Mouse (Mus musculus): Measurements from ENCODE around the gene Cenpf. TPM values are rescaled to one million over a fixed set of nuclear protein-coding genes. Genes with fewer than 3 reads are reported as not detected.
"Not testable (repeated sequence)": the region's sequence is repeated elsewhere in the genome, so short reads cannot be mapped to it uniquely, and the experiment has no call there.

Cenpf gene
- polyA plus RNA-seq, 1 experiment from 2014 or later, result 71.2 TPM

DNA sequence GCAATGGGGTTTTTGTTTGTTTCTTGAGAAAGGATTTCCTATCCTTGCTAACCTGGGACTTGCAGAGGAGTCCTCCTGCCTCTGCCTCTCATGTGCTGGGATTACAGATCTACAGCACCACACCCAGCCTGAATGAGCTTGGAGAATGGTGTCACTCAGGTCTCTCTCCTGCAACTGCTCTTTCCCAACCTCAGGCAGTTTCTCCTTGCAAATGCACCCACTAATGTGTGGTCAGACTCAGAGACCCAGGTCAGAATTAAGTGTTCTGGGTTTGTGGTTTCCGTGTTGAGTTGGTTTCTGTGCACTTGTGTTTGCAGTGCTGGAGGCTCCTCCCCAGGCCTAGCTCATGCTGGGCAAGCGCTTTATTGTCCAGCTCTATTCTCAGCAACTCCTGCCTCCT, 6.5 kb upstream of the Cenpf start:
- 80% methylated on average over 2 of the region's 2 CpGs for WGBS
- H3K9me3 ChIP-seq (replicated peaks), result no peaks in the 10 kb centered on the region; the same call in 1 of the 2 replicates
- no peaks in the 10 kb centered on the region for H3K27me3 ChIP-seq
- no peak overlapping the region for H3K4me2 ChIP-seq
- H3K4me3 ChIP-seq, result no peak overlapping the region
- ATAC-seq (replicated peaks; ENCODE audit: insufficient number of reproducible peaks, insufficient read depth, low FRiP score, low read depth), result no peak
- peaks cover 20% of the 10 kb centered on the region for H3K4me1 ChIP-seq (replicated peaks)
- H3K36me3 ChIP-seq, result no peaks in the 10 kb centered on the region
- H3K27ac ChIP-seq, result no peak overlapping the region
- no peak overlapping the region for H3K9ac ChIP-seq

DNA sequence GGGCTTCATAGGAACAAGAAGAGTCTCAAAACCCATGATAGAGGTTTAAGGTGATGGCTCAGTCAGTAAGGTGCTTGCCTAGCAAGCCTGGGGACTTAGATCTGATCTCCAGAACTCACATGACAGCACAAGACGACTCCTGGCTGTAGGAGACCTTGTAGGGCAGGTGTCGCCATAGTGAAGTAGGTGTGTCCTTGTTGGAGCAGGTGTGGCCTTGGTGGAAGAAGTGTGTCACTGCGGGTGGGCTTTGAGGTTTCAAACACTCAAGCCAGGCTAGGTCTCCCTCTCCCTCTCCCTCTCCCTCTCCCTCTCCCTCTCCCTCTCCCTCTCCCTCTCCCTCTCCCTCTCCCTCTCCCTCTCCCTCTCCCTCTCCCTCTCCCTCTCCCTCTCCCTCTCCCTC, 4.6 kb upstream of the Cenpf start:
- H3K27me3 ChIP-seq; H3K36me3 ChIP-seq; ATAC-seq (replicated peaks; ENCODE audit: insufficient number of reproducible peaks, insufficient read depth, low FRiP score, low read depth); H3K27ac ChIP-seq; H3K9ac ChIP-seq; H3K9me3 ChIP-seq (replicated peaks); H3K4me3 ChIP-seq; H3K4me2 ChIP-seq: not testable (repeated sequence)
- H3K4me1 ChIP-seq (replicated peaks), result peaks cover 26% of the 10 kb centered on the region
- WGBS, result 51% methylated on average over 3 of the region's 3 CpGs

DNA sequence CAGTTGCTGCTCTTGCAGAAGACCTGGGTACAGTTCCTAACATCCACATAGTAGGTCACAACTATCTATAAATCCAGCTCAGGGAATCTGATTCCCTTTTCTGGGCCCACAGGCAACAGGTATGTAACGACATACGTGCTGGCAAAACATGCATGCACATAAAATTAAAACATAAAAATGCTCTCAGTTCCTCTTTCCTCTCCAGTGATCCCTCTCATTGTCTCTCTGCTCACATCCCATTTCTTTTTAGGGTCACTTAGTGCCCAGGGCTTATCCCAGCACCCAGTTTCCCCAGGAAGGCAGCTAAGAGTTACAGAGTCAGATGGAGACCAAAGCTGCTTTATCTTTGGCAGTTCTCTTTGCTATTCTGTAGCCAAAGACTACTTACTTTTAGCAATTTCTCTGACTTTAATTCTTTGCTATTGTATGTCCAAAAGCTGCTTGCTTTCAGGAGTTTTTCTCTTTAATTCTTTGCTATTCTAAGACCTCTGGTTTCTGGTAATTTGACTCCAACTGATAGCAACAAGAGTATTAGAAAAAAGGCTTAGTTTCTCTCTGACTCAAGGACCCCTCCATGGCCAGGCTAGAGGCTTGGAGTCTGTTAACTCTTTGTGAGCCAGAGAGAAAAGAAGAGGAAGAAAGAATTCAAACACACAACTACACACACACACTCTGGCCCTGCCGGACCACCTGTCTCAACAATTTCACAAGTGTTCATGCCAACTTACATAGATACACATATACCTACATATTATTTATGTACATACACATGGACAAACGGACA, 1.4 kb upstream of the Cenpf start:
- Histone ChIP-seq H3K9ac (peak overlapping the region; percentile 59), H3K36me3 (peaks cover 10% of the 10 kb centered on the region; the same call in 1 of the 2 replicates), H3K4me2 (peak overlapping the region; percentile 88), H3K27me3 (no peaks in the 10 kb centered on the region), H3K27ac (peak overlapping the region; percentile 74), H3K9me3 (replicated peaks) (no peaks in the 10 kb centered on the region; the same call in 1 of the 2 replicates), H3K4me1 (replicated peaks) (peaks cover 34% of the 10 kb centered on the region), H3K4me3 (peak overlapping the region; percentile 86)
- 32% methylated on average over 4 of the region's 4 CpGs for WGBS
- no peak for ATAC-seq (replicated peaks; ENCODE audit: insufficient number of reproducible peaks, insufficient read depth, low FRiP score, low read depth)

DNA sequence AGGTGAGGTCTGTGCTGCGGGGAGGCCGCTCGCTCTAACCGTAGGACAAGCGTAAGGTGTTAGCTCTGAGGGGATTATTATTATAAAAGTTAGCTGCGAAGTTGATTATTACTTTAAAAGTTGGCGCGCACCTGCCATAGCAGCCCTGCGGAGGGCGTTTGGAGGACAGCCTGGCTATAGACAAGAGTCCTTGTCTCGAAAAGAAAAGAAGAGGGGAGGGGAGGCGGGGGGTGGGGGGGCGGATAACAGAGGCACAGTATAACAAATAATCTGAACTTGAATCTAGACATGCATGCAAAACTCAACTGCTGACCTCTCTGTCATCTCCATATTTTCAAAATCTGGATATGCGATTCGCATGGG, 483 bp upstream of the Cenpf start:
- Histone ChIP-seq H3K9ac (peak overlapping the region; percentile 59), H3K4me2 (peak overlapping the region; percentile 88), H3K36me3 (peaks cover 18% of the 10 kb centered on the region), H3K4me1 (replicated peaks) (peaks cover 34% of the 10 kb centered on the region), H3K27me3 (no peaks in the 10 kb centered on the region), H3K27ac (peak overlapping the region; percentile 74), H3K9me3 (replicated peaks) (no peaks in the 10 kb centered on the region), H3K4me3 (peak overlapping the region; percentile 86)
- no peak; the same call in 1 of the 2 replicates for ATAC-seq (replicated peaks; ENCODE audit: insufficient number of reproducible peaks, insufficient read depth, low FRiP score, low read depth)
- under 1% methylated on average over 15 of the region's 15 CpGs for WGBS

DNA sequence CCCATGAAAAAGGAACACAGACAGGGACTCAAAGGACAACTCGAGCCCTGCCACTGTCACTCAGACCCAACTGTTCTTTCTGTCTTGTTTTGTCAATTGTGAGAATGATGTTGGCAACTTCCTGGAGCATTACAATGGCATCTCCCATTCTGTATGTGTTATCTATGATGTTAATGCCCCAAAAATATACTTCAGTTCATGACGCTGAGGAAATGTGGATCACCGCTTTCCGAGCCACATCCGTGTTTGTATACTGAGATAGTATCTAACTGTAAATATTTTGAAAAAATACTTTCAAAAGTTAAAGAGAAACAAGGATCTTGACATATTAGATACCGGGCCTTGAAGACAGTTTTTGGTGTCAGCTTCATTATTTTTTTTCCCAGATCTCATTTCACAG, 1.9 kb downstream of the Cenpf start:
- no peaks in the 10 kb centered on the region for H3K9me3 ChIP-seq (replicated peaks)
- ATAC-seq (replicated peaks; ENCODE audit: insufficient number of reproducible peaks, insufficient read depth, low FRiP score, low read depth), result no peak
- no peak overlapping the region for H3K9ac ChIP-seq
- H3K36me3 ChIP-seq, result peaks cover 39% of the 10 kb centered on the region
- H3K4me1 ChIP-seq (replicated peaks), result peaks cover 34% of the 10 kb centered on the region
- 67% methylated on average over 6 of the region's 6 CpGs for WGBS
- peak overlapping the region; percentile 53 for H3K4me2 ChIP-seq
- peak overlapping the region; percentile 36 for H3K4me3 ChIP-seq
- H3K27me3 ChIP-seq, result no peaks in the 10 kb centered on the region
- H3K27ac ChIP-seq, result no peak overlapping the region

DNA sequence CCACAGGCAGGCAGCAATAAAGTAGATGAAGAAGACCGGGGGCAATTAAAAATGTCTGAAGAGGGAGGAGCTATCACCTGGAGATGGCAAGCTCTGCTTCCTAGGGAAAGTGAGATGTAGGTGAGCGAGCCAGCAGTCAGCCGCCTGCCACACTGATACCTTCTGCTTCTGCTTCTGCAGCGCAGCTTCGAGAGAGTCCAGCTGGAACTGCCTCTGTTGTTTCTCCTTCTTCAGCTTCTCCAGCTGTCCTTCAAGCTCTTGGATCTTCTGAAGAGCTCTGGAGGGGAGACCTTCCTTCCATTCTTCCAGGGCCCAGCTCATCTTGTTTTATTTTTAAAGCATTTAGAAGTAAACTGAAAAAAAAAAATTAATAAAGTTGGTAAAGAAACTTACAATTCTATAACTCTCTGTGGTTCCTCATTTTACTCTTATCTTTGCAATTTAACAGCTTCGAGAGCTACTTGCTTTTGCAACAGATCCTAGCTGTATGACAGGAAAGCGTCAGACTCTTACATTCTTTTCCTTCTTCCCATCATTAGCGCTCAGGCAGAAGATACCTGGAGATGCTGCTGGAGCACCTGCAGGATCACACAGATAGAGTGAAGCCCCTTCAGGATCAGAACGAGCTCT, 3.0 kb downstream of the Cenpf start:
- WGBS, result 93% methylated on average over 9 of the region's 9 CpGs
- Histone ChIP-seq H3K4me1 (replicated peaks) (peaks cover 34% of the 10 kb centered on the region), H3K9me3 (replicated peaks) (no peaks in the 10 kb centered on the region), H3K27ac (no peak overlapping the region), H3K9ac (no peak overlapping the region), H3K27me3 (no peaks in the 10 kb centered on the region), H3K4me2 (no peak overlapping the region), H3K4me3 (no peak overlapping the region), H3K36me3 (peaks cover 49% of the 10 kb centered on the region)
- ATAC-seq (replicated peaks; ENCODE audit: insufficient number of reproducible peaks, insufficient read depth, low FRiP score, low read depth), result no peak

DNA sequence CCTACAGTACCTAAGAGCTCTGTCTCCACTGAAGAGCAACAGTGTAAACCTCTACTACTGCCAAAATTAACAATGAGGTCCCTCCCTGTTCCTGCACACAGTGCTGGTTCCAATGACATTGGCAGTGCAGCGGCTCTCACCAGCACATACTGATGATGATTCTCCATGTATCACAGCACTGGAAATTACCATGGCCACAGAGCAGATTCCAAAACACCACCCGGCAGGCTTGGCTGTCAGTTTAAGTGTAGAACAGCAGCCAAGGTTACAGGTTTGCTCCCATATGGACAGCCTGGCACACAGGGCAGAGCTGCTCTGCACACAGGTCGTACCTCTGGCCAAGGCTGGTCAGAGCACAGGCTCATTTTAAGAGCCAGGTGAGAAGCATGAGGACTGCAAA, 8.3 kb downstream of the Cenpf start:
- H3K27ac ChIP-seq, result no peak overlapping the region
- no peak overlapping the region for H3K9ac ChIP-seq
- no peak for ATAC-seq (replicated peaks; ENCODE audit: insufficient number of reproducible peaks, insufficient read depth, low FRiP score, low read depth)
- no peaks in the 10 kb centered on the region for H3K9me3 ChIP-seq (replicated peaks)
- no peaks in the 10 kb centered on the region for H3K27me3 ChIP-seq
- H3K4me1 ChIP-seq (replicated peaks), result no peaks in the 10 kb centered on the region
- H3K36me3 ChIP-seq, result peaks cover 72% of the 10 kb centered on the region
- no peak overlapping the region for H3K4me3 ChIP-seq
- WGBS, result 88% methylated on average over 3 of the region's 3 CpGs
- no peak overlapping the region for H3K4me2 ChIP-seq

DNA sequence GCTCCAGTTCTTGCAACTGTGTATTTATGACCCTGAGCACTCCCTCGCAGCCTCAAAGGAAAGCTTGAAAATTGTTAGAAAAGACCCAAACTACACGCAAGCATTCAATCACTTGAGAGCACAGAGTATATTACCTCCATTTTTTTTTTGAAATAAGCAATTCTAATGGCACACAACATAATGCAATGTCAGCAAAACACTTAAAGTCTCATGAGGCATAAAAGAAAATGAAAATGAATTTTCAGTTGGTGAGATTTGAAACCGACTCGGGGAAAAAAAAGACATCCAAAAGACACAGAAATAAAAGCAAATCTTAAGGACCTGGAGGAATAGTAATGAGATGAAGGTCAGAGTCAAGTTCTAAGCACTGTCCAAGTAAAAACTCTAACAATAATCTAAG, 11.9 kb downstream of the Cenpf start:
- Histone ChIP-seq H3K27ac (no peak overlapping the region), H3K4me3 (no peak overlapping the region), H3K4me1 (replicated peaks) (no peaks in the 10 kb centered on the region), H3K9me3 (replicated peaks) (no peaks in the 10 kb centered on the region), H3K27me3 (no peaks in the 10 kb centered on the region), H3K36me3 (peaks cover 69% of the 10 kb centered on the region), H3K4me2 (no peak overlapping the region), H3K9ac (no peak overlapping the region)
- no peak for ATAC-seq (replicated peaks; ENCODE audit: insufficient number of reproducible peaks, insufficient read depth, low FRiP score, low read depth)
- 90% methylated on average over 4 of the region's 4 CpGs for WGBS

DNA sequence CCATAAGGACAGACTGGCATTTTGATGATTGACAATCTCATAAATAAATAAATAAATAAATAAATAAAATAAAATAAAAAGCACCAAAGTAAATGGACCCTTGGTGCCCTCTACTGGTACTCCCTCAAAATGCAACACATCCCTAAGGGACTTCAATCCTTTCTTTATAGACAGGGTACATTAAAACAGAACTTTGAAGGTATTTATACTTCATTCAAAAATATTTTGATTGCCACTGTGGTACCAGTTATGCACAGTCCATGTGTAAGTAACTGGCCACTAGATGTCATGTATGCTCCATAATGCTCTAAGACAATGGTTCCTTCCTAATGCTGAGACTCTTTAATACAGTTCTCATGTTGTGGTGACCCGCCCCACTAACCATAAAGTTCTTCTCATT, 12.5 kb downstream of the Cenpf start:
- no peak for ATAC-seq (replicated peaks; ENCODE audit: insufficient number of reproducible peaks, insufficient read depth, low FRiP score, low read depth)
- H3K27me3 ChIP-seq, result no peaks in the 10 kb centered on the region

DNA sequence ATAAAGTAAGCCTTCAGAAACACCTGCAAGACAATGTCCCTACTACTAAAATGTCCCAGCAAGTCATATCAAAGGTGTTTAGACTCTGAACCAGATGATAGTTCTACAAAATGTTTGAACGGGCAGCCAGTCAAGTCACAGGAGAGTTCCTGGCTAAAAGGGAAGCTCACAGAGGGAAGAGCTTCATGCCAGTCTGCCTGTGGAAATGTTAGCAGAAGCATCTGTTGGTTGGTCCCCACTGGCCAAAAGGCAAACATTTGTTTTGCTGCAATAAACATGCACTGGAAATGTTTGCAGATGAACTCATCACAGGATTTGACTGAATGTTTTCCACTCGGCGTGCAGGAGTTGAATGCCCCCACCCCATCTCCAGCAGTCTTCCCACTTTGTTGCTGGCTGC, 21.9 kb downstream of the Cenpf start:
- Histone ChIP-seq H3K27me3 (no peaks in the 10 kb centered on the region), H3K36me3 (peaks cover 55% of the 10 kb centered on the region), H3K27ac (no peak overlapping the region), H3K4me1 (replicated peaks) (no peaks in the 10 kb centered on the region), H3K4me2 (no peak overlapping the region), H3K9me3 (replicated peaks) (no peaks in the 10 kb centered on the region), H3K9ac (no peak overlapping the region), H3K4me3 (no peak overlapping the region)
- 85% methylated on average over 3 of the region's 3 CpGs for WGBS
- no peak for ATAC-seq (replicated peaks; ENCODE audit: insufficient number of reproducible peaks, insufficient read depth, low FRiP score, low read depth)

More for the DNA sequence above, 12.5 kb downstream of the Cenpf start:
- Histone ChIP-seq H3K36me3 (peaks cover 67% of the 10 kb centered on the region), H3K4me2 (no peak overlapping the region), H3K4me1 (replicated peaks) (no peaks in the 10 kb centered on the region), H3K27ac (no peak overlapping the region), H3K9me3 (replicated peaks) (no peaks in the 10 kb centered on the region), H3K9ac (no peak overlapping the region), H3K4me3 (no peak overlapping the region)
- WGBS, result 86% methylated on average over 1 of the region's 1 CpGs

DNA sequence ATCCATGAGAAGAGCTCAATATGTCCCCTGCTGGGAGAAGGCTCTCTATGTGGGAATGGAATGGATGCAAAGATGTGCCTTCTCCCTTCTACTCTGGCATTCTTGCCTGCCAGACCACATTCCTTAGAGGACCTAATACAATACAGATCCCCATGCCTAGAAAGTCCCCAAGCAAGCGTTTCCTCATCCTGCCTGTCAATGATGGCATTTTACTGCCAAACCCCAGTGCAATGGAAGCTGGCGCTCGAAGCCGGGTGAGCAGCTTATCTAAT, 23.1 kb downstream of the Cenpf start:
- no peaks in the 10 kb centered on the region for H3K9me3 ChIP-seq (replicated peaks)
- WGBS, result 77% methylated on average over 4 of the region's 4 CpGs
- no peaks in the 10 kb centered on the region for H3K27me3 ChIP-seq
- H3K9ac ChIP-seq, result no peak overlapping the region
- H3K27ac ChIP-seq, result no peak overlapping the region
- peaks cover 56% of the 10 kb centered on the region for H3K36me3 ChIP-seq
- H3K4me1 ChIP-seq (replicated peaks), result no peaks in the 10 kb centered on the region
- H3K4me2 ChIP-seq, result no peak overlapping the region
- no peak overlapping the region for H3K4me3 ChIP-seq
- ATAC-seq (replicated peaks; ENCODE audit: insufficient number of reproducible peaks, insufficient read depth, low FRiP score, low read depth), result no peak

Measured in heart, embryonic 15.5 days (tissue).